ENCODE assay signal across 13 mouse cellular contexts in the genomic region with DNA sequence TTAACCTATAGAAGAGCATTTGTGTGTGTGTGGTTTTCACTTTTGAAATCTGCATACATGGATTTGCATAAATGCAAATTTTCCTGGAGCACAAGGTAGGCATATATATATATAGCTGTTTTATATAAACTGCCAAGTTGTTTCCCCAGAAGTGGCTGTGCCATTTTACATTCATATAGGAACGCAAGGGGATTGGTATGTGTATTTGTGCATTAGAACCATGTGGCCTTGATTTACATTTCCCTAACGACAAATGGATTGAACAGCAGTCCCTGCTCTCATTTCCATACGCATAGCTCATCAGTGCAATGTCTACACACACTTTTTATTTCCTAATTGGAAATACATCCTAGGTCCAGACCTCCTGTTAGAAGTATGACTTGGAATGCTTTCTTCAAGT.
"Had no signal": no experiment of that assay in that cellular context is flagged by ENCODE, and none has a peak within 500 bp of the region (broad histone marks: within the 10 kb centered on the region; RNA-seq: fewer than 3 reads in every experiment).

No protein-coding gene starts in this region.

- H3K4me1 ChIP-seq: liver, embryonic 13.5 days; midbrain, embryonic 12.5 days; midbrain, embryonic 15.5 days had no signal

- H3K9me3 ChIP-seq: liver, embryonic 13.5 days; midbrain, embryonic 12.5 days; midbrain, embryonic 15.5 days had no signal

- H3K27me3 ChIP-seq: liver, embryonic 13.5 days; midbrain, embryonic 12.5 days; midbrain, embryonic 15.5 days had no signal

- H3K4me3 ChIP-seq: liver, embryonic 13.5 days; midbrain, embryonic 12.5 days; midbrain, embryonic 15.5 days; myocyte had no signal

- H3K27ac ChIP-seq: liver, embryonic 13.5 days; macrophage; midbrain, embryonic 12.5 days; midbrain, embryonic 15.5 days had no signal

- H3K36me3 ChIP-seq: liver, embryonic 13.5 days; midbrain, embryonic 12.5 days; midbrain, embryonic 15.5 days had no signal

- H3K9ac ChIP-seq: liver, embryonic 13.5 days; midbrain, embryonic 12.5 days; midbrain, embryonic 15.5 days had no signal

- ATAC-seq: midbrain, embryonic 15.5 days had no signal

- H3K4me2 ChIP-seq: liver, embryonic 13.5 days; midbrain, embryonic 12.5 days; midbrain, embryonic 15.5 days had no signal

- DNase-seq: kidney, adult 9 months; kidney, postnatal 14 days; kidney, postnatal 4 days; liver, embryonic 13.5 days; lung, adult 2 months; lung, postnatal 14 days; thymus, adult 2 months; thymus, postnatal 14 days; thymus, postnatal 4 days had no signal
